Mouse (Mus musculus): Measurements from ENCODE around the gene Slc35f3. TPM values are rescaled to one million over a fixed set of nuclear protein-coding genes. Genes with fewer than 3 reads are reported as not detected.

Slc35f3 gene
- polyA plus RNA-seq, 1 experiment = 9.1 TPM

- Histone ChIP-seq H3K27ac (ENCODE audit: insufficient read depth, low read depth, low read length) (no peak overlapping the region), H3K27me3 (replicated peaks; ENCODE audit: control insufficient read depth, insufficient read depth, low read length) (no peaks in the 10 kb centered on the region)
These were observed 70.1 kb downstream of the Slc35f3 start for GRCm38 (mm10) chr8:126368349-126369054.

GRCm38 (mm10) chr8:126371871-126372270, 73.5 kb downstream of the Slc35f3 start:
- peak; percentile 71 for DNase-seq
- no peak for TF ChIP-seq CTCF (conservative IDR thresholded peaks at IDR 0.05; ENCODE audit: insufficient read depth, insufficient read length, low read depth, low read length)
- TF ChIP-seq POLR2A (IDR thresholded peaks at IDR 0.05; ENCODE audit: low read depth, low read length) = no peak
- Histone ChIP-seq H3K27ac (ENCODE audit: insufficient read depth, low read depth, low read length) (peak overlapping the region; percentile 45; the same call in 1 of the 2 replicates), H3K4me1 (ENCODE audit: control insufficient read depth, insufficient read depth, low read length) (0 out of 2 replicates have a peak, but pooled peaks cover 3% of the 10 kb centered on the region), H3K4me3 (ENCODE audit: insufficient read depth, low read depth, low read length) (no peak overlapping the region), H3K36me3 (ENCODE audit: control insufficient read depth, insufficient read depth, low read length) (no peaks in the 10 kb centered on the region), H3K27me3 (replicated peaks; ENCODE audit: control insufficient read depth, insufficient read depth, low read length) (no peaks in the 10 kb centered on the region)
- 65% methylated on average over 3 of the region's 3 CpGs for WGBS

More at GRCm38 (mm10) chr8:126368349-126369054, 70.1 kb downstream of the Slc35f3 start:
- TF ChIP-seq POLR2A (IDR thresholded peaks at IDR 0.05; ENCODE audit: low read depth, low read length) (no peak), CTCF (conservative IDR thresholded peaks at IDR 0.05; ENCODE audit: insufficient read depth, insufficient read length, low read depth, low read length) (no peak)
- H3K36me3 ChIP-seq (ENCODE audit: control insufficient read depth, insufficient read depth, low read length) = no peaks in the 10 kb centered on the region
- H3K4me1 ChIP-seq (ENCODE audit: control insufficient read depth, insufficient read depth, low read length) = peaks cover 12% of the 10 kb centered on the region; the same call in 1 of the 2 replicates
- DNase-seq = no peak
- WGBS = 80% methylated on average over 10 of the region's 10 CpGs
- H3K4me3 ChIP-seq (ENCODE audit: insufficient read depth, low read depth, low read length) = no peak overlapping the region

- no peaks in the 10 kb centered on the region for H3K27me3 ChIP-seq (replicated peaks; ENCODE audit: control insufficient read depth, insufficient read depth, low read length)
- no peak for TF ChIP-seq POLR2A (IDR thresholded peaks at IDR 0.05; ENCODE audit: low read depth, low read length)
- no peak for TF ChIP-seq CTCF (conservative IDR thresholded peaks at IDR 0.05; ENCODE audit: insufficient read depth, insufficient read length, low read depth, low read length)
- H3K4me3 ChIP-seq (ENCODE audit: insufficient read depth, low read depth, low read length) = no peak overlapping the region
- H3K4me1 ChIP-seq (ENCODE audit: control insufficient read depth, insufficient read depth, low read length) = no peaks in the 10 kb centered on the region
- 78% methylated on average over 6 of the region's 6 CpGs for WGBS
- H3K27ac ChIP-seq (ENCODE audit: insufficient read depth, low read depth, low read length) = no peak overlapping the region
- H3K36me3 ChIP-seq (ENCODE audit: control insufficient read depth, insufficient read depth, low read length) = no peaks in the 10 kb centered on the region
- no peak for DNase-seq
These were observed 81.2 kb downstream of the Slc35f3 start for GRCm38 (mm10) chr8:126379580-126379979.

- DNase-seq = peak; percentile 28
- H3K36me3 ChIP-seq (ENCODE audit: control insufficient read depth, insufficient read depth, low read length) = no peaks in the 10 kb centered on the region
- 39% methylated on average over 2 of the region's 2 CpGs for WGBS
- no peak overlapping the region for H3K4me3 ChIP-seq (ENCODE audit: insufficient read depth, low read depth, low read length)
- no peaks in the 10 kb centered on the region for H3K4me1 ChIP-seq (ENCODE audit: control insufficient read depth, insufficient read depth, low read length)
- no peaks in the 10 kb centered on the region for H3K27me3 ChIP-seq (replicated peaks; ENCODE audit: control insufficient read depth, insufficient read depth, low read length)
- TF ChIP-seq POLR2A (IDR thresholded peaks at IDR 0.05; ENCODE audit: low read depth, low read length) (no peak), CTCF (conservative IDR thresholded peaks at IDR 0.05; ENCODE audit: insufficient read depth, insufficient read length, low read depth, low read length) (no peak)
- H3K27ac ChIP-seq (ENCODE audit: insufficient read depth, low read depth, low read length) = no peak overlapping the region
These were observed 81.8 kb downstream of the Slc35f3 start for GRCm38 (mm10) chr8:126380141-126380540.

- DNase-seq = peak; percentile 8
- no peak overlapping the region for H3K4me3 ChIP-seq (ENCODE audit: insufficient read depth, low read depth, low read length)
- no peaks in the 10 kb centered on the region for H3K27me3 ChIP-seq (replicated peaks; ENCODE audit: control insufficient read depth, insufficient read depth, low read length)
- no peak overlapping the region for H3K27ac ChIP-seq (ENCODE audit: insufficient read depth, low read depth, low read length)
- TF ChIP-seq CTCF (conservative IDR thresholded peaks at IDR 0.05; ENCODE audit: insufficient read depth, insufficient read length, low read depth, low read length) = no peak
- TF ChIP-seq POLR2A (IDR thresholded peaks at IDR 0.05; ENCODE audit: low read depth, low read length) = no peak
- WGBS = 54% methylated on average over 7 of the region's 7 CpGs
- no peaks in the 10 kb centered on the region for H3K4me1 ChIP-seq (ENCODE audit: control insufficient read depth, insufficient read depth, low read length)
- H3K36me3 ChIP-seq (ENCODE audit: control insufficient read depth, insufficient read depth, low read length) = no peaks in the 10 kb centered on the region
These were observed 82.9 kb downstream of the Slc35f3 start for GRCm38 (mm10) chr8:126381299-126381698.

- Histone ChIP-seq H3K27ac (ENCODE audit: insufficient read depth, low read depth, low read length) (no peak overlapping the region), H3K27me3 (replicated peaks; ENCODE audit: control insufficient read depth, insufficient read depth, low read length) (no peaks in the 10 kb centered on the region), H3K4me3 (ENCODE audit: insufficient read depth, low read depth, low read length) (no peak overlapping the region), H3K36me3 (ENCODE audit: control insufficient read depth, insufficient read depth, low read length) (no peaks in the 10 kb centered on the region), H3K4me1 (ENCODE audit: control insufficient read depth, insufficient read depth, low read length) (no peaks in the 10 kb centered on the region)
- 39% methylated on average over 14 of the region's 14 CpGs for WGBS
- TF ChIP-seq CTCF (conservative IDR thresholded peaks at IDR 0.05; ENCODE audit: insufficient read depth, insufficient read length, low read depth, low read length) (no peak), POLR2A (IDR thresholded peaks at IDR 0.05; ENCODE audit: low read depth, low read length) (no peak)
- no peak for DNase-seq
These were observed 83.9 kb downstream of the Slc35f3 start for GRCm38 (mm10) chr8:126382216-126382615.

GRCm38 (mm10) chr8:126382749-126383148, 84.4 kb downstream of the Slc35f3 start:
- no peak overlapping the region for H3K4me3 ChIP-seq (ENCODE audit: insufficient read depth, low read depth, low read length)
- WGBS = 59% methylated on average over 5 of the region's 5 CpGs
- TF ChIP-seq CTCF (conservative IDR thresholded peaks at IDR 0.05; ENCODE audit: insufficient read depth, insufficient read length, low read depth, low read length) (peak; percentile 67), POLR2A (IDR thresholded peaks at IDR 0.05; ENCODE audit: low read depth, low read length) (no peak)
- H3K4me1 ChIP-seq (ENCODE audit: control insufficient read depth, insufficient read depth, low read length) = no peaks in the 10 kb centered on the region
- no peaks in the 10 kb centered on the region for H3K27me3 ChIP-seq (replicated peaks; ENCODE audit: control insufficient read depth, insufficient read depth, low read length)
- DNase-seq = peak; percentile 55
- H3K27ac ChIP-seq (ENCODE audit: insufficient read depth, low read depth, low read length) = no peak overlapping the region
- H3K36me3 ChIP-seq (ENCODE audit: control insufficient read depth, insufficient read depth, low read length) = no peaks in the 10 kb centered on the region
